Mouse (Mus musculus): ENCODE measurements around the gene Jhy. TPM values are rescaled to one million over a fixed set of nuclear protein-coding genes. Genes with fewer than 3 reads are reported as not detected.

The Jhy gene
- total RNA-seq, 2 experiments from 2014 or later: 0.64 to 0.99 TPM

DNA sequence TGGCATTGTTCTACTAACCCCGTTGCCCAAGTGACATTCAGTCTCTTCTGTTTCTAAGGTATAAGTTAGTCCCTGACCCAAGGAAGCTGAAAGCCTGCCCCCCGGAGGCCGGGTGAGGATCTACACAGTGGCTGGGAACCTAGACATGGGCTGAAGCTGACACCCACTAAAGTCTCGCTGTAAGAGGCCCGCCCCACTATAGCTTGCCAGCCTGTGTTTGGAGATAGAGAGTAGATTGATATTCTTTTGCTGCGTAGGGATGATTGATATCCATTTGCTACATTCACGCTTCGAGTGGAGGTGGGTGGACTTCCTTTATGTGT, 91.8 kb downstream of the Jhy start:
- DNase-seq (ENCODE audit: low spot score in 2 of 2): peak in 1 of 2 experiments; percentile 15
- intact Hi-C loops (cut with DNase I): loop anchor here (2.0 kb wide), 1 partner anchor 51 kb away; no protein-coding TSS in a partner anchor

DNA sequence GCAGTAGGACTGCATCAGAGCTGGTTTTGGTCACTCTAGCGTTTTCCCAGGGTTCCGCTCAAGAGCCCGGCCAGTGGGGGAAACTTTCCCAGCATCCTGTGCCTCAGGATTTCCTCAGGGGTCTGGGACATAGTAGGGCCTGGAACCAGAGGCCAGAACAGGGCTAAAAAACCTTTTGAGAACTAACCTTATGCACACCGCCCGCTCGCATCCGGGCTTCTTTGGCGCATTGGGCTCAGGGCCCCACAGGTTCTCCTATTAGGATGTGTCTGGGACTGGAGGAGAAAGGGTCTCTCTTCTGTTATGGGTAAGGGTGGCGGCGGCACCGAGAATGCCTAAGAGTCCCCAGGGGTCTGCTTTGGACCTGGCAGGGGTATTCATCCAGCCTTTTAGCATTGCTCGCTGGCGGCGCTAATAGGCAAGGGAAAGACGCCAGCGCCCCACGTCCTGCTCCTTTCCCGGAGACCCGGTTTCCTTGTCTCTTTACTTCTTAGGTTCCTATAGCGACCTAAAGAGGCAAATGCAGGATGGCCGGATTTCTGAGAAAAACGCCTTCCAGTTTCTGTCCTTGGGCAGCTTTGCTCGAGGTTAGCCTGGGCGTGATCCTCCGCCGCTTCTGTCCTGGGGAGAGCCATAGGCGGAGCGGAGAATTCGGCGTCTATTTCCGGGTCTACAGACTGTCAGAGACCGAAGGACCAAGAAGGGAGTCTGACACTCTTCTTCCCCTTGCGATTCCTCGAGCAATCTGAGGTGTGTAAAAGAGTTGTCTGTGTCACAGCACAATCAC, 92.4 kb downstream of the Jhy start:
- intact Hi-C loops (cut with DNase I): loop anchor here (2.0 kb wide), 1 partner anchor 51 kb away; no protein-coding TSS in a partner anchor
- no peak for DNase-seq (ENCODE audit: low spot score in 2 of 2)

DNA sequence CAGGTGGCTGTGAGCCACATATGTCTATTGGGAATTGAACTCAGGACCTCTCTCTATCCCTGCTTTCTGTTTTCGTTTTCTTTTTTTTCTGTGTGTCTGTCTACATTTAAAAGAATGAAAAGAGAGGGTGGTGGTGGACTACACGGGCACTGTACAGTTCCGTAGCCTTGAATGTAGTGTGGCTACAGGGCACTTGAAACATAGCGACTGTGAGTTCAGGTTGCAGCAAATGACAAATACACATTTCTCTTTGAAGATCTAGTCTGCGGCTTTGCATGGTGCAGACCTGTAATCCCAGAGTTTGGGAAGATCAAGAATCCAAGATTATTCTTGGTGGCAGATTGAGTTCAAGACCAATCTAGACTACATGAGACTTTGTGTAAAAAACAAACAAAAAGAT, 93.6 kb downstream of the Jhy start:
- intact Hi-C loops (cut with DNase I): no loop called here
- DNase-seq (ENCODE audit: low spot score in 2 of 2): no peak

DNA sequence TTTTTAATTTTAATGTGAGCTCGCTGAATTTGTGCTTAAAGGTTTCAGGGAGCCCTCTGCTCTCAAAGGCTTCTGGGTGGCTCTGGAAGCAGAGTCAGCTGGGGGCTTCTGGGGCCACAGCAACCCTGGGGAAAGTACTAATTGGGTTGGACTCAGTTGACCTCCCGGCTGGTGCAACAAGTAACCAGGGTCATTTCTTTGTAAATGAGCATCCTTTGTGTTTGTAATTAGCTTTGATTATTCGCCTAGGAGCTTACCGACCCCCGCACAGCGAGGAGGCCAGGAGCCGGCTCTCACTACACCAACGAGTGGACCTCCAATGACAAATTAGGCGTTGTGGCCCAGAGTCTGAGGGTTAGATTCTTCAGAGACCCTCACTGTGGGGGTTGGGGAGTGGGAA, 104.7 kb downstream of the Jhy start:
- intact Hi-C loops (cut with DNase I): no loop called here
- DNase-seq (ENCODE audit: low spot score in 2 of 2): no peak

DNA sequence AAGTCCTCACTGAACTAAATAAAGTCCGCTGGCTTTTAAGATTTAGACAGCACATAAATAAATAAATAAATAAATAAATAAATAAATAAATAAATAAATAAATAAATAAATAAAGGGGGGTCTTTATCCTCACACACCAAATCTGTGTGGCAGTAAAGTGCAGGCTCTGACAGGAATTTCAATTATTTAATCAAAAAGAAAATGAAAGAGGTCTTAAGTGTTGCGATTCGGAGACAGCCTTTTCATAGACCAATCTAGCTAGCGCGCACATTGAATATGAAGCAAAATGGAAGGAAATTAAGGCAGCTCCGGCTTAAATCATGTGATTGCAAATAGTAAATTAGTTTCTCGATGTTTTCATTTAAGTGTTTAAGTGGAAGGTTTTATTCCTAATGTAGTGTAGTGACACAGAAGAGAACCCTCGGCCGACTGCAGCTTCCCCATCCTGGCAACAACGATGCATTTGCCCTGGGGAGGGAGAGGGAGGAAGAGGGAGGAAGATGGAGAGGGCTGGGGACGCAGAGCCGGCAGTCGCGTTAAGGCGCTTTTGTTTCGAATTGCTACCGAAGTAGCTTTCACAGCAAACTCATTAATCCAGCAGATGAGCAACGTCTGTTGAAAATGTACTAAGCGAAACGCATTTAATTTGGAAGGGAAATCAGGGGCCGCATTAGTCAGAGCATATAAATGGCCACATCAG, 105.3 kb downstream of the Jhy start:
- intact Hi-C loops (cut with DNase I): no loop called here
- peak; percentile 21 to 43 for DNase-seq (ENCODE audit: low spot score in 2 of 2)

DNA sequence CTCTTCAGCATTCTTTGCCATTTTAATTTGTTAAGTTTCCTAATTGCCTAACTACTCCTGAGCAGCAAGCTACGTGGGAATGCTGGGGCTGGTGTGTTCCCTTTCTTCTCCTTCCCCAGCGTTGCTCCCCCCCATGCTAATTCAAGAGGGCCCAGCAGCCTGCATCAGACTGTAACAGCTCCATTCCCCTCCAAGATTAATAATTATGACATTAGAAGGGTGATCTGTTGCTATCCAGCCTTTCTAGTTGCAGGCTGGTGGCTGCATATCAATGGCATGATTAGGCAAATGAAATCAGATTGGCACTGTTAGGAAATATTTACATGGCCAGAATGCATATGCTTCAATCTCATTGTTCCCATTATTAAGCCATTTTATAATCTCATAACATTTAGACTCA, 112.4 kb downstream of the Jhy start:
- intact Hi-C loops (cut with DNase I): no loop called here
- no peak for DNase-seq (ENCODE audit: low spot score in 2 of 2)

Other genes with a start within 250 kb of the Jhy start
- 1,000 to 10,000 TPM; 2,412 to 2,535 TPM for gene Hspa8, start 163.1 kb downstream of the Jhy start, total RNA-seq (2021)
- gene Bsx, start 90.0 kb downstream of the Jhy start, total RNA-seq (2021): under 1 TPM in 1 of 2 experiments, not detected in 1; 0.16 TPM
- gene Crtam, start 40.5 kb upstream of the Jhy start, total RNA-seq (2021): not detected
- gene Ubash3b, start 197.6 kb upstream of the Jhy start, total RNA-seq (2021): 10 to 100 TPM; 23.9 to 26.1 TPM

Measured in left cerebral cortex, postnatal 25 days (tissue).